Mouse (Mus musculus) ES-E14 (cell line): ENCODE data around the gene Dlgap1.
"Not testable (repeated sequence)": the region's sequence is repeated elsewhere in the genome, so short reads cannot be mapped to it uniquely, and the experiment has no call there.

Experiments
- MAFK ChIP-seq: IDR thresholded peaks from 2 replicates; pipeline ENCODE4 v1.6.1; 2014; ENCODE audit warnings: mild to moderate bottlenecking, low read depth, low read length, inconsistent platforms; ENCODE audit not compliant: insufficient read depth
- ZC3H11A ChIP-seq: IDR thresholded peaks from 2 replicates; pipeline ENCODE4 v1.6.1; 2012; ENCODE audit warnings: low read depth, mild to moderate bottlenecking, inconsistent platforms, low read length, borderline replicate concordance

DNA sequence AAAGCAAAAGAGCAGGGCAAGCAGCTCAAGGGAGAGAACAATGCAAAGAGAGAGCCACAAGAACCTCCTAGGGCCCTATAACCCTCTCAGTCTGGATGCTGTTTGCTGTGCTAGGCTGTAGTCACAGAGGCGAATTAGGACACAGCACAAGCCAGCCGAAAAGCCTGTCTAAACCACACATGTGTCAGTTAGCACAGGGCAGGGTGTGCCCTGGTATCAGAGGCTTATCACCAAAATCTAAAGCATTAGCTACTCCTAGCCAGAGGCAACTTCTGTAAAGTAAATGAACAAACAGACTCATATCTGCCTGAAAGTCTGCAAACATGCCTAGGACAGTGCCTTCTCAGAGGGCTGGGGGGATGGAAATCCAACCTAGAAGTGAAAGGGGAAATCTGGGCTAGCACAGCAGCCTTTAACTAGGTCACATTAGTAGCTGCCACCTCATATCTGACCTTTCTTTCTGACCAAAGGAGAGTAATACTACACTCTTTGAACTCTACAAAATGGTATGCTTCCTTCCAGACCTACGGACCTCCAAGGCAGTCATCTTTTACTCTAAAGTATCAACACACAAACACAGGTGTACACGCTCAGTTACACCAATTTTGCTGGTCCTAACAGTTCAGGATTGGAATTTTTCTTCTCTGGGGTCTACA is 619.2 kb downstream of the Dlgap1 start:
- TF ChIP-seq MAFK, ZC3H11A: not testable (repeated sequence)
